Mouse (Mus musculus) CH12.LX (cell line): ENCODE measurements around the gene Prss22.

Source experiments
- CTCF ChIP-seq, 2 experiments: IDR thresholded peaks in 1 of 2; conservative IDR thresholded peaks in 1 of 2; 2 replicates each; pipeline ENCODE4 v1.5.1; 2011 to 2012; ENCODE audit warnings: low read depth in 2 of 2, low read length in 2 of 2, improper control_type of control experiment in 1 of 2, inconsistent platforms in 1 of 2, mild to moderate bottlenecking in 1 of 2, moderate library complexity in 1 of 2
- ELF1 ChIP-seq: IDR thresholded peaks from 2 replicates; pipeline ENCODE4 v1.6.1; 2014; ENCODE audit warnings: low read depth, mild to moderate bottlenecking, inconsistent platforms, low read length, improper control_type of control experiment
- ETS1 ChIP-seq: conservative IDR thresholded peaks from 2 replicates; pipeline ENCODE4 v1.6.1; 2012; ENCODE audit warnings: low read depth, mild to moderate bottlenecking, inconsistent platforms, low read length, improper control_type of control experiment, moderate library complexity
- MAFK ChIP-seq: IDR thresholded peaks from 2 replicates; pipeline ENCODE4 v1.6.1; 2011; ENCODE audit warnings: low read length, improper control_type of control experiment; ENCODE audit not compliant: insufficient replicate concordance
- MEF2A ChIP-seq: IDR thresholded peaks from 2 replicates; pipeline ENCODE4 v1.6.1; 2014; ENCODE audit warnings: low read depth, mild to moderate bottlenecking, inconsistent platforms, low read length, improper control_type of control experiment, borderline replicate concordance
- POLR2A ChIP-seq: IDR thresholded peaks from 2 replicates; pipeline ENCODE4 v1.6.1; 2011; ENCODE audit warnings: low read depth, mild to moderate bottlenecking, improper control_type of control experiment, low read length
- POLR2AphosphoS2 ChIP-seq: IDR thresholded peaks from 2 replicates; pipeline ENCODE4 v1.6.1; 2011; ENCODE audit warnings: low read depth, low read length, improper control_type of control experiment
- TCF12 ChIP-seq: IDR thresholded peaks from 2 replicates; pipeline ENCODE4 v1.6.1; 2014; ENCODE audit warnings: low read depth, mild to moderate bottlenecking, inconsistent platforms, low read length, improper control_type of control experiment
- ZC3H11A ChIP-seq: IDR thresholded peaks from 2 replicates; pipeline ENCODE4 v1.6.1; 2012; ENCODE audit warnings: low read depth, mild to moderate bottlenecking, inconsistent platforms, low read length, improper control_type of control experiment
- ZNF384 ChIP-seq: IDR thresholded peaks from 2 replicates; pipeline ENCODE4 v1.6.1; 2012; ENCODE audit warnings: low read depth, low read length, improper control_type of control experiment, inconsistent platforms

DNA sequence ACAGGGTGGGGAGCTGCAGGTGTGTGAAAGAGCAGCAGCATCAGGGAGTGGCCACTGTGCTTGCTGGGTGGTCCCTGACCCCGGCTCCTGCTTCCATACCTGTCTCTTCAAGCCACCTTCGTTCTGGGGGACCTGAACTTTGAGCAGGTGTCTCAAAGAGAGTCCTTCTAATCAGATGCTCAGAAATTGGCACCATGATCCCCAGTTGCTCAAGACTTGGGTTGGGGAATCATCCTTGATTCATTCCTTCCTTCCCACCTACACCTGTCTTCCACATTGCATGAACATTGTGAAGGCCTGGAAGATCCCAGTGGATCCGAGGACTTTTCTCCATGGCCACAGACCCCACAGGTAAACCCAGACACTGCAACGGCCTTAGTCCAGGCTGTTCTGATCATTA, 10.2 kb upstream of the Prss22 start:
- TF ChIP-seq ELF1 (no peak), MEF2A (no peak), ETS1 (no peak), CTCF (conservative IDR thresholded peaks at IDR 0.05 in 1 of 2, IDR thresholded peaks at IDR 0.05 in 1 of 2; ENCODE audit: low read depth in 2 of 2, low read length in 2 of 2) (no peak), POLR2AphosphoS2 (no peak), ZC3H11A (no peak), MAFK (no peak), POLR2A (no peak), ZNF384 (no peak), TCF12 (no peak)
